Mouse (Mus musculus) macrophage (primary cell): ENCODE data around the gene Igsf3. TPM values are rescaled to one million over a fixed set of nuclear protein-coding genes. Genes with fewer than 3 reads are reported as not detected.

ENCODE experiments used
- H3K27ac ChIP-seq: fragments of 350-480 bp; formaldehyde crosslinking; 2 replicates; pipeline ENCODE4 v1.9.0; 2021
- H3K36me3 ChIP-seq: fragments of 350-480 bp; formaldehyde crosslinking; 2 replicates; pipeline ENCODE4 v1.9.0; 2021; ENCODE audit errors: inconsistent target
- H3K4me3 ChIP-seq: fragments of 350-480 bp; formaldehyde crosslinking; 2 replicates; pipeline ENCODE4 v1.9.0; 2021; ENCODE audit errors: inconsistent target
- H3K79me2 ChIP-seq: fragments of 350-480 bp; formaldehyde crosslinking; 2 replicates; pipeline ENCODE4 v1.9.0; 2021; ENCODE audit errors: inconsistent target
- WGBS: methylation state at CpG from one replicate; pipeline ENCODE4 v1.1.7; 2026; ENCODE audit warnings: inconsistent platforms; ENCODE audit not compliant: missing documents; 5-methylcytosine and 5-hydroxymethylcytosine counted together
- polyA plus RNA-seq: library from polyadenylated mRNA; stranded (reverse); fragments of 250-400 nt; gene quantifications from 3 replicates; pipeline ENCODE4 v1.2.4, GENCODE M21; 2018; ENCODE audit warnings: inconsistent platforms

The Igsf3 gene
- polyA plus RNA-seq, 1 experiment from 2014 or later, result 0.03 TPM

DNA sequence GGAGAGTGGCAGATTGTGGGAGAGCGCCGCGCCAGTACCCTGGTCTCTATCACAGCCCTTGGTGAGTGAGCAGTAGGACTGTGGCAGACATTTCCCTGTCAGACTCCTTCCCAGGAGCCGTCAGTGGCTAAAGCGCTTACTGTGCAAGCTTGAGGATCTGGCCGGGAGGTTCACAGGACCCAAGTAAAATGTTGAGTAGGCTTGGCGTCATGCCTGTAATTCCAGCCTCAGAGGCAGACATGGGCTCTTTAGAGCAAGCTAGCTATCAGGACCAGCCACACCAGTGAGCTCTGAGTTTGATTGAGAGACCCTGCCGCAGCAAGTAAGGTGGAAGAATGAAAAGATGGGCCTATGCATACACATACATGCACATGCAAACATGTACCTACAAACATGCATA is 58.8 kb downstream of the Igsf3 start:
- Histone ChIP-seq H3K27ac (no peak overlapping the region), H3K36me3 (no peaks in the 10 kb centered on the region), H3K79me2 (no peaks in the 10 kb centered on the region), H3K4me3 (no peak overlapping the region)
- WGBS, result 92% methylated on average over 8 of the region's 8 CpGs

DNA sequence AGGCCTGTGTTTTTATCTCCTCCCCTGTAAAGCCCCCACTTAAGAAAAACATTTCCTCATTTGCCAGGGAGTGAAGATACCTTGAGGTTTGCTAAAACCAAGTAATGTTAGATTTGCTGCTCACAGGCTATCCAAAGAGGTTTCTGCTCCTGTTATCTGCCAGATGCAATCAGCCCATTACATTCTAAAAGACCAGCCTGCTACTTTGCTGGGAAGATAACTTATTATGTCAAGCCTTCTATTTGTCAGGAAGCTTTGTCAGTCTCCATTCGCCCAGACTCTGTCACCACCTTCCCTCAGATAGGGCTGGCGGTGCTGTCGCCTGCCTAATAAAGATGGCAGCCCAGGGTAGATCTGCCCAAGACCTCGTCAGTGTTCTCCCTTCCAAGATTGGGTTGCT is 59.6 kb downstream of the Igsf3 start:
- Histone ChIP-seq H3K4me3 (no peak overlapping the region), H3K36me3 (no peaks in the 10 kb centered on the region), H3K27ac (no peak overlapping the region), H3K79me2 (no peaks in the 10 kb centered on the region)
- WGBS, result 96% methylated on average over 4 of the region's 4 CpGs

DNA sequence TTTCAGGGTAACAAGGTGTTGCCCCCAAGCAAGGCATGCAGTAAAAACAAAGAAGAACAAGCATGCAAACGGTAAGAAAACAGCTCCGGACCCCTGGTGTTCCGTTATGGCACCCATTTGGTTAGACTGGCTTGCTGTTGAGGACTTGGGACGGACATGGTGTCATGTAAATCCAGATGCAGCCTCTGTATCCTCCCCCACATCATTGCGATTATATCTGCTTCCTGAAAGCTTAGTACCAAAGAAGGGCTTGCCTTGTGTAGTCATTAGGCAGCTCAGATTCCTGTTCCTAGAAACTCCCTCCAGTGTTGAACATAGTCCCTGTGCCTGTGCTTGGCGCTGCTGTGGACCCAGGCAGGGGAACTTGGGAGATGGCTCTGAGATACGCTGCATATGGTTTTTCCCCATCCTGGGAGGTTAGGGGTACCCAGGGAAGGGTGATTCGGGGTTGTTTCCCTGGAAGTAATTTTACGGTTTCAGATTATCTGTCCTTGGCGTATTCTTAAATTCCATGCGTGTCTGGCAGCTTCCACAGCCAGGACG is 60.2 kb downstream of the Igsf3 start:
- H3K27ac ChIP-seq, result no peak overlapping the region
- no peaks in the 10 kb centered on the region for H3K36me3 ChIP-seq
- no peak overlapping the region for H3K4me3 ChIP-seq
- 88% methylated on average over 12 of the region's 12 CpGs for WGBS
- H3K79me2 ChIP-seq, result no peaks in the 10 kb centered on the region

DNA sequence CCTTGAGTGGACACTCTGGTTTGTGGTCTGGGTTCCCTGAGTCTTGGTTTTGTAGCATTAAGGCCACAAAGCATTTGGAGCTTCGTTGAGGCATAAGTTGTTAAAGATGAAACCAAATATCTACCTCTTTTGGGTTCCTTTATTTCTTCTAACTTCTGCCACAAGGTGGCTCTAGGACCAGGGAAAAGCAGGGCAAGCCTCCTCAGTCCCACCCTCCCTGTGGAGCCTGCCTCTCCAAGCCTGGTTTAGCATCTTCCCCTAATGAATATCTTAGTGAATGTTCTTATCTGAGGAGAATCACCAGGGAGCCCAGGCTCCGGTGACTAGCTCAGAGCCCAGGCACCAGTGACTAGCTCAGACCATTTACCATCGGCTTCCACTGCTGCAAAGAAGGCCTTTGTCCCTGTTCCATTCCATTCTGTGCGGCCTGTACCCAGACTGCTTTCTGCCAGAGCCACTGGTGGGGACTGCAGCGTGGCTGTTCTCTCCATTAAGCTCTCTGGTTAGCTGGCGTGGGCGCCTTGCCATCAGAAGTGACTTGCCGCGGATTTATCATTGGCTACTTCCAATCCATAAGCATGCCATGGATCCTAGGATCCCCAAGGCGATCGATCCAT is 66.5 kb downstream of the Igsf3 start:
- 82% methylated on average over 11 of the region's 11 CpGs for WGBS
- H3K27ac ChIP-seq, result no peak overlapping the region
- no peaks in the 10 kb centered on the region for H3K79me2 ChIP-seq
- no peaks in the 10 kb centered on the region for H3K36me3 ChIP-seq
- no peak overlapping the region for H3K4me3 ChIP-seq

DNA sequence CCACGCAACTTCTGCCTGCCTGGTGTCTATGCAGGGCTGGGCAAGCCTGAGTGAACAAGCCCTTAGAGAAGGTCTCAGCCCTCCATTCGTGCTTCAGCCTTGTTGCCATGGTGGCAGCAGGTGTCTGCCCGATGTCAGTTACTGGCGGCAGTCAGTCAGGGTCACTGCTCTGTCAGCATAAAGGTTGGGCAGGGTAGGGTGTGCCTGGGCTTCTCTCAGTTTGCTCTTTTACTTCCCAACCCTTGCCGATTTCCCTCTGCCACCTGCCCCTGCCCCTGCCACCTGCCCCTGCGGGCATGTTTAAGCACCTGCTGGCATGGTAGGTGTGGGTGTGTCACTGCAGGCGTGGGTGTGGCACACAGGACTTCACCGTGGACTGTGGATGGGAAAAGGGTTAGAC is 67.6 kb downstream of the Igsf3 start:
- Histone ChIP-seq H3K27ac (no peak overlapping the region), H3K79me2 (no peaks in the 10 kb centered on the region), H3K36me3 (no peaks in the 10 kb centered on the region), H3K4me3 (no peak overlapping the region)
- WGBS, result 85% methylated on average over 8 of the region's 8 CpGs

DNA sequence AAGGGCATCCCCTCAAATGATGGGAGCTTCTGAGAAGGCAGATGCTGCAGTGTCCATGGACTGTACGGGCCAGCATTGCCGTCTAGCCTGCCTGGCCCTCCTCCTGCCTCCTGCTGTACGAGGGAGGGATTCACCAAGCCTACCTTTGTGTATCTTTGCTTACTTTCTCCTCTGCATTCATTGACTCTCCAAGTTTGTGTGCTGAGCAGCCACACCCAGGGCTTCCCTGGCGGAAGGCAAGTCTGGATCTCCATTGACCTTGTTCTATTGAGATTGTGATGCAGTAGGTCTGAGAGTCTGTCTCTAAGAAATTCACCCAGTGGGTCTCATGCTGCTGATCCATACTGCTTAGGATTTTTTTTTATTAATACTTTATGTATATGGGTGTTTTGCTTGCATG is 70.4 kb downstream of the Igsf3 start:
- Histone ChIP-seq H3K36me3 (no peaks in the 10 kb centered on the region), H3K4me3 (no peak overlapping the region), H3K79me2 (no peaks in the 10 kb centered on the region), H3K27ac (no peak overlapping the region)
- WGBS, result 94% methylated on average over 4 of the region's 4 CpGs

DNA sequence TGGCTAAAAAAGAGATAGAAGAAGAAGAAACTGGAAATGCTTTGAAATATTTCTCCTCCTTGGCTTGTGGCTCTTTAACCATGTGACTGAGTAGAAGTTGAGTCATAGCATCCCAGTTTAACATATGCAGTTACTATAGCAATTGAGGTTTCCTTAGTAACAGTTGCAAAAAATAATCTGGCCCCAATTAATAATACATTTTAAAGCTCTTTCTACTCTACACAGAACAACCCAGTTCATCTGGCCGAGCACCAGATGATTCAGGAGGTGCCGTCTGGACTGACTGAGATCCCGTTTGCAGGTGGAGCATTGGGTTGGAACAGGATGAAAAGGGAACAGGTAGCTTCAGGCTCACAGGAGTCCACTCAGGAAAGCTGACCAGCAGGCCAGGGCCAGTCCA is 71.9 kb downstream of the Igsf3 start:
- Histone ChIP-seq H3K27ac (no peak overlapping the region), H3K4me3 (no peak overlapping the region), H3K36me3 (no peaks in the 10 kb centered on the region), H3K79me2 (no peaks in the 10 kb centered on the region)
- WGBS, result 93% methylated on average over 3 of the region's 3 CpGs

DNA sequence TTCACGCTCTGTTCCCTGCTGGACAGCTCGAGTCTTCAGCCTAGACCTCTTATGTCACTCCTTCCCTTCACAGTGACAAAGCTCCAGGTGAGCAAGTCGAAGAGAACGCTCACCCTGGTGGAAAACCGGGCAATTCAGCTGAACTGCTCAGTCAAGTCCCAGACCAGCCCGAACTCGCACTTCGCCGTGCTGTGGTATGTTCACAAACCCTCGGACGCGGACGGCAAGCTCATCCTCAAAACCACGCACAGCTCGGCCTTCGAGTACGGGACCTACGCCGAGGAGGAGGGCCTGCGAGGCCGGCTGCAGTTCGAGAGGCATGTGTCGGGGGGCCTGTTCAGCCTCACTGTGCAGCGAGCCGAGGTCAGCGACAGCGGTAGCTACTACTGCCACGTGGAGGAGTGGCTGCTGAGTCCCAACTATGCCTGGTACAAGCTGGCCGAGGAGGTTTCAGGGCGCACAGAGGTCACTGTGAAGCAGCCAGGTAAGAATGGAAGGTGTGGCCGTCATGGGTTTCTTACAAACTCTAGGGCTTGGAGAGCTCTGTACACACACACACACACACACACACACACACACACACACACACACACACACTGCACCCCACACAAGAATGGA is 74.0 kb downstream of the Igsf3 start:
- Histone ChIP-seq H3K27ac (no peak overlapping the region), H3K36me3 (no peaks in the 10 kb centered on the region), H3K79me2 (no peaks in the 10 kb centered on the region), H3K4me3 (no peak overlapping the region)
- WGBS, result 93% methylated on average over 31 of the region's 31 CpGs

DNA sequence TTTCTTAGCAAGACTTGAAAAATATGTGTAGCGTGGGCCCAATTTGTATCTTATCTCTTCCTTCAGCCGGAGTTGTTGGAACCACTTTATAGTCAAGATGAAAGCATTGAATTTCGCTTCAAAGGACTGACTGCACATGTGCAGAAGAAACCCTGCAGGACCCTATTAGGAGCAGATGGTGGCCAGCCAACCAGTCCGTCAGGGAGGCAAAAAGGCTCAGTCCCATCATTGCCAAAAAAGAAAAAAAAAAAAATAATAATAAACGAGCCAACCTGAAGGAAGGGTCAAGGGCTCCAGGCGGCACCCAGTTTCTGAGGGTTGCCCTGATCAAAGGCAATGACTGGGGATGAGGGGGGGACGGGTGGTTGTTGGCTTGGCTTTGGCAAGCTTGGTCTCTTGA is 83.7 kb downstream of the Igsf3 start:
- Histone ChIP-seq H3K4me3 (no peak overlapping the region), H3K36me3 (no peaks in the 10 kb centered on the region), H3K79me2 (no peaks in the 10 kb centered on the region), H3K27ac (no peak overlapping the region)
- WGBS, result 96% methylated on average over 6 of the region's 7 CpGs

DNA sequence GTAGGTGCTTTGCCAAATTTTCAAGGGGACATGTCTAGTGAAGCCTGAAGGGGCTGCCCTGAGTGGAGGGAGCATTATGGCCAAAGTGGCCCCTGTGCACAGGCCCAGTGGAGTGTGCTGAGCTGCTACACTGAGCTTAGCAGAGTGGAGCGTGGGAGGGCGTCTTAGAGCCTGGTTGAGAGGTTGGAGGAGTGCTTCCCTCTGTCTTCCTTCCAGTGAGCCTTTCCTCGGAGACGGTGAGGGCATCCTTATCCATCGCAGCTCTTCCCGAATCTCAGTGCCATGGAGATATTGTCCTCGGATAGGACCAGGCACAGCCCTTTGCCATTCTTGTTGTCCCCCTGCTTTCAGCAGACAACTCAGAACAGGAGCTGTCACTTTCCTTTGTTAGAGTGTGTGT is 84.2 kb downstream of the Igsf3 start:
- no peak overlapping the region for H3K4me3 ChIP-seq
- 85% methylated on average over 7 of the region's 7 CpGs for WGBS
- no peaks in the 10 kb centered on the region for H3K36me3 ChIP-seq
- no peak overlapping the region for H3K27ac ChIP-seq
- H3K79me2 ChIP-seq, result no peaks in the 10 kb centered on the region

DNA sequence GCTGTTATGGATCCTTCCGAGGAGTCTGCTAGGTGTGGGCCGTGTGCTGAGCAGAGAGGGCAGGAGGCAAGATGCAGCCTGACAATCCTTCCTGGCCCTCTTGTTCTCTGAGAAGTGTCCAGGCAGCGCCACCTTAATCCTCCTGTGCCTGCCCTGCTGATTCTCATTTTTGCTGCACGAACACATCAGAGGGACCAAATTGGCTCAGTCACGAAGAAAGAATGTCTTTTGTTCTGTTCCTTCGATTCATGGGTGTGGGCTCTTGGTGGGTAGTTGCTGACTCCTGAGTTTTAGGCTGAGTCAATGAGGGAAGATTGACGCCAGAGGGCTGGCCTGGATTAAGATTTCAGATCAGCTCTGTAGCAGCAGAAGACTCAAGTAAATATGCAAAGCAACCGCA is 84.9 kb downstream of the Igsf3 start:
- H3K36me3 ChIP-seq, result no peaks in the 10 kb centered on the region
- H3K27ac ChIP-seq, result no peak overlapping the region
- H3K4me3 ChIP-seq, result no peak overlapping the region
- WGBS, result 85% methylated on average over 8 of the region's 8 CpGs
- H3K79me2 ChIP-seq, result no peaks in the 10 kb centered on the region

DNA sequence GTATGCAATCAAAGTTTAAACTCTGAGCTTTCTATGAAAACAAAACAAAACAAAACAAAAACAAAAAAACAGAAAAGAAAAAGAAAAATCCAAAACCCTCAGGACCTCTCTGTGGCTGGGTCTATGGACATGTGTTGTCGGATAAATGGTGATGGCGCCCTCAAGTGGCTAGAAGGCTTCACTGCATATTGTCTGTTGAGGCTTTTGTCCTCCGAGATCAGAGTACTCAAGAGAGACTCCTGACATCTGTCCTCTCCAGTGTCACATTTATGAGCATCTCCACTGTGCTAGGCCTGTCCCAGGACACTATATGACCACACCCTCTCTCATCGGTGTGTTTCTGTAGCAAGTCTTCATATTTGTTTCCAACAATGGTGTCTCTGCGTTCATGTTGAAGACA is 85.4 kb downstream of the Igsf3 start:
- H3K79me2 ChIP-seq, result no peaks in the 10 kb centered on the region
- no peak overlapping the region for H3K4me3 ChIP-seq
- H3K27ac ChIP-seq, result no peak overlapping the region
- 23% methylated on average over 5 of the region's 5 CpGs for WGBS
- no peaks in the 10 kb centered on the region for H3K36me3 ChIP-seq

DNA sequence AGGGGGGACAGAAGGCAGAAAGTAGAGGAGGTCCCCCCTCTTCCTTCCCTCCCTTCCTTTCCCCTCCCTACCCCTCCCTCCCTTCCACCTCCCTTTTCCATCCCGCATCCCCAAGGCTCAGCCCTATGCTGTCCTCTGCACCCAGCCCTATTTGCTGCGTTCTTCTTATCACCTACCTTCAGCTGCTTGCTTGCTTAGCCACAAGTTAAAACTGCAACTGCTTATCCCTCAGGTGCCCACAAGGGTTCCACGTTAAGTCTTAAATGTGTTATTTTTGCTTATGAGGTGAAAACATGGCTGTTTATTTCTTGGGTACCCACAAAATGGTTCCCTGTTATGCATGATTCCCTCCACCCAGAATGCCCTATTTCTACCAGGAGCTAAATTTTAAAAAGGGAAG is 86.6 kb downstream of the Igsf3 start:
- Histone ChIP-seq H3K27ac (no peak overlapping the region), H3K36me3 (no peaks in the 10 kb centered on the region), H3K79me2 (no peaks in the 10 kb centered on the region), H3K4me3 (no peak overlapping the region)
- 60% methylated on average over 2 of the region's 3 CpGs for WGBS

DNA sequence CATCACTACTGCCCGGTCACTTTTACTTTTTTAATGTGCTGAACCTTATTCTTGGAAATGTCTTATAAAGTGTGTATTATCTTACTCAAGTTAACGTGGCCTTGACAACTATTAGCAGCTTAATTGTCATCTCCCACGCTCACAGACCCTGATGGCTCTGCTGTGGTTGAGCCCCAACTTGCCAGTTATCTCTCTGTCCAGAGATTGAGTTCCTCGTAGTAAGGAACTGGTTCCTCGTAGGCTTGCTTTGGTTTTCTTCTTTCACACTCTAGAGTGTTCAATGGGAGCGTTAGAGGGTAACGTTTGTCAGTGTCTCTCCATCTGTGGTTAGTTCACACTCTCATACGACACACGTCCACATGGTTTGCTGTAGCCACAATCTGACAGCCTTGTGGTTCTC is 92.8 kb downstream of the Igsf3 start:
- 49% methylated on average over 9 of the region's 9 CpGs for WGBS
- Histone ChIP-seq H3K79me2 (no peaks in the 10 kb centered on the region), H3K4me3 (no peak overlapping the region), H3K27ac (no peak overlapping the region), H3K36me3 (no peaks in the 10 kb centered on the region)

DNA sequence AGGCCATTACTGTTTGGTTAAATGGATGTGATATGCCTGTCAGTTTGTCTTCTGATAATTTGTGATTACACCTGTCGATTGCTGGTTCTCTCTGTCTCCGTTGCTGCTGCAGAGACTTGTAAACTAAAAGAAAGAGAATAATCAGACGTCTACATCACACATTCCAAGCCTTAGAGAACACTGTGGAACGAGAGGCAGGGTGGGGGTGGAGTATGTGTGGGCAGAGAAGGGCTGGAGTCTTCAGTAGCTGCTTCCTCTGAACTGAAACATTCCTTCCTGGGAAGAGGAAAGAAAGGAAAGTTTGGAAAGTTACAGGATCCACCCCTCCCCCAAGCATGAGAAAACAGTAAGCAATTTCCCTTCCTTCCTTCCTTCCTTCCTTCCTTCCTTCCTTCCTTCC is 95.0 kb downstream of the Igsf3 start:
- Histone ChIP-seq H3K27ac (no peak overlapping the region), H3K36me3 (no peaks in the 10 kb centered on the region), H3K4me3 (no peak overlapping the region), H3K79me2 (no peaks in the 10 kb centered on the region)
- WGBS, result 88% methylated on average over 4 of the region's 4 CpGs

DNA sequence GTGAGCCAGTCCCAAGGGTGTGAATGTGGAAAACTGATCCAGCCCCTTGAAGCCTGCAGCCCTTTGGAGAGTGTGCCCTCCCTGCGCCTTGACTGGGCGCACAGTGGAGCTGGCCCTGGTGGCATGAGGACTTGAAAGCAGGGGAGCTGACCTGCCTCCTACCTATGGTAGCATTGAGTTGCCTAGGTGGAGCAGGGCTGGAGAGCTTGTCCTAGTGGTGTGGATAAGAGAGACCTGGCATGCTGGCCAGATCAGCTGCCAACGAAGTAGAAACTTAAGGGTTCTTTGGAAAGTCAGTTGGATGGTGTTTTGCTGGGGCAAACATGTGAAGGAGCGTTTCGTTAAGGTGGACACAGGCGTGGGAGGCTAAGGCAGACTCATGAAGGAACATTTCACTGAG is 105.1 kb downstream of the Igsf3 start:
- no peaks in the 10 kb centered on the region for H3K79me2 ChIP-seq
- H3K27ac ChIP-seq, result no peak overlapping the region
- H3K4me3 ChIP-seq, result no peak overlapping the region
- WGBS, result 94% methylated on average over 6 of the region's 6 CpGs
- H3K36me3 ChIP-seq, result no peaks in the 10 kb centered on the region
